Mouse (Mus musculus): ENCODE measurements at regions not wholly inside any gene's neighbourhood (a gene's known extent, or its start where the extent isn't known, plus 50 kb on each side); places are given as distances from the start of the nearest gene placed in this dataset.

- no peak for TF ChIP-seq CTCF (IDR thresholded peaks at IDR 0.05; ENCODE audit: low read depth, low read length)
- TF ChIP-seq POLR2A (IDR thresholded peaks at IDR 0.05; ENCODE audit: insufficient read depth, low read length), result no peak
Measured at GRCm38 (mm10) chr16:73105496-73105895, 797.4 kb downstream of the Robo1 start.

Measured in ES-Bruce4 (cell line).